Mouse (Mus musculus) thymus, adult 2 months (tissue): ENCODE measurements around the gene Tor1a.

Source experiments
- CTCF ChIP-seq: fragments of 200-500 bp; IDR thresholded peaks from 2 replicates; pipeline ENCODE4 v1.5.1; 2012; ENCODE audit warnings: mild to moderate bottlenecking, control low read depth, low read length, moderate library complexity, borderline replicate concordance; ENCODE audit not compliant: control insufficient read depth, poor library complexity, insufficient read depth; ENCODE audit errors: extremely low read depth
- POLR2A ChIP-seq: fragments of 200-500 bp; IDR thresholded peaks from 2 replicates; pipeline ENCODE4 v1.6.1; 2012; ENCODE audit warnings: mild to moderate bottlenecking, low read length, control low read depth, moderate library complexity; ENCODE audit not compliant: control insufficient read depth, poor library complexity, insufficient read depth; ENCODE audit errors: extremely low read depth

GRCm38 (mm10) chr2:30952824-30953490, 14.8 kb downstream of the Tor1a start, which contains the start of gene Tor1b:
- 0 out of 2 replicates have a peak, but pooled peaks have one; percentile 37 for TF ChIP-seq CTCF
- TF ChIP-seq POLR2A, result peak; percentile 95
